Mouse (Mus musculus) brain, embryonic 14.5 days (tissue): ENCODE measurements around the gene Usp36.

Experiments
- CTCF ChIP-seq: fragments of 200-500 bp; IDR thresholded peaks from 2 replicates; pipeline ENCODE4 v1.5.1; 2012; ENCODE audit warnings: inconsistent platforms, mild to moderate bottlenecking, moderate library complexity, borderline replicate concordance; ENCODE audit not compliant: insufficient read depth, insufficient read length; ENCODE audit errors: extremely low read depth
- POLR2A ChIP-seq: fragments of 200-500 bp; IDR thresholded peaks from 2 replicates; pipeline ENCODE4 v1.6.1; 2012; ENCODE audit warnings: mild to moderate bottlenecking, inconsistent platforms, borderline replicate concordance; ENCODE audit not compliant: poor library complexity, insufficient read depth, insufficient read length, severe bottlenecking; ENCODE audit errors: extremely low read depth

DNA sequence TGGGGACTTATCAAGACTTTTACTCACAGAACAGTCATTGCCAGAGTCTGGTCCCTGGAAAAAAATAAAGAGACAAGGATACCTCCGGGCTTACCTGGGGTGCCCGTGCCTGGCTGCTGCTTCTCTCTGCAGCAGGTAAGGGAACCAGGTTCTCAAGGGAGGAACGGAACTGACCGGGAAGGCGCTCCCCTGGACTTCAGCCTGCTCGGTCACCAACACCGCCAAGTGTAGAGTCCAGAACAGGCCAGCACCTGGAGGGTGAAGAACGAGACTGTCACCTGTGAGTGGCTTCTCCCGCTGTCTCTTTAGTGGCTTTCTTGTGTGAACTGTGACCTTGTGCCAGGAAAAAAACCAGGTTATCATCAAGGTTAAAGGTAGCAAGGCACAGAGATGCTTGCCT is 2.5 kb downstream of the Usp36 start:
- no peak for TF ChIP-seq CTCF
- no peak for TF ChIP-seq POLR2A
